24 mouse cellular contexts compared by ENCODE assay signal in the genomic region with DNA sequence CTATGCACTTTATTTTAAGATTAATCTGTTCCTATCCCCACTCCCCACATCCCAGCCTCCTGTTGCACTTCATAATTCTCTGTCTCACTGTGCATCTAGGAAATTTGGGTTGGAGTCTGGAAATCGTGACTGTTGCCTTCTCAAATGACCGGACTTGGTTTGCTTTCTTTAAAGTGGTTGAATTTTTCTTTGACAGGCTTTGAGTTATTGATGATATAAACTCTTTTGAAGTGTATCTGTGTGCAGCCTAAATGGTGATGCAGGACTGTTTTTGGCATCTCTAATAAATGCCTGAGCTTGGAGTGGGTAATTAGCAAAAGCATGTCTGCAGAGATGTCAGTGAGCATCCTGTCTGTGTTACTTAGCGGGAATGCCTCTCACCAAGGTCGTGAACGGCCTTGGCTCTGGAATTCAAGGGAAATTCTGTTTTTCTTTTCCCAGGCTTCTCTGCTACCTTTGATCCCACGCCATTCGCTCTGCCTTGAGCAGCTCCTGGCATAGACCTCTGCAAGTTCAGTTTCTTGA.
DNase-seq lines count a peak whose midpoint lies in the region; ATAC-seq and TF ChIP-seq lines count a peak whose summit lies in the region.
"Had no signal": no experiment of that assay in that cellular context is flagged by ENCODE, and none has a peak within 500 bp of the region (broad histone marks: within the 10 kb centered on the region; RNA-seq: fewer than 3 reads in every experiment).

No protein-coding gene starts in this region.

- intact Hi-C loops in heart, adult 2 months (cut with DNase I) = loop anchor here (10.0 kb wide), 2 partner anchors 328 to 708 kb away; no protein-coding TSS in a partner anchor

- no peak overlapping the region for H3K4me3 ChIP-seq in heart, adult 2 months
- H3K4me3 ChIP-seq in heart, embryonic 12.5 days = no peak overlapping the region
- H3K4me3 ChIP-seq in limb, embryonic 12.5 days (replicated peaks) = no peak overlapping the region
- no peak overlapping the region for H3K4me3 ChIP-seq in limb, embryonic 10.5 days
- H3K4me3 ChIP-seq: erythroblast, embryonic 14.5 days; hindbrain, embryonic 10.5 days; left cerebral cortex, adult 2 months; neural tube, embryonic 13.5 days had no signal

- H3K36me3 ChIP-seq in heart, adult 2 months (ENCODE audit: control insufficient read depth, insufficient read depth, low read length) = peaks cover 3% of the 10 kb centered on the region; the same call in 1 of the 2 replicates
- H3K36me3 ChIP-seq in heart, embryonic 12.5 days = no peaks in the 10 kb centered on the region
- H3K36me3 ChIP-seq in limb, embryonic 12.5 days = no peaks in the 10 kb centered on the region
- no peaks in the 10 kb centered on the region for H3K36me3 ChIP-seq in limb, embryonic 10.5 days
- H3K36me3 ChIP-seq: hindbrain, embryonic 10.5 days; neural tube, embryonic 13.5 days had no signal

- WGBS in heart, adult 2 months = 59% methylated on average over 7 of the region's 7 CpGs
- 54% methylated on average over 7 of the region's 7 CpGs for WGBS in heart, embryonic 12.5 days
- WGBS in limb, embryonic 12.5 days = 20% methylated on average over 7 of the region's 7 CpGs
- 22% methylated on average over 7 of the region's 7 CpGs for WGBS in limb, embryonic 10.5 days

- ATAC-seq in heart, embryonic 12.5 days (ENCODE audit: insufficient number of reproducible peaks, low FRiP score) = no peak
- no peak for ATAC-seq in limb, embryonic 12.5 days (ENCODE audit: insufficient number of reproducible peaks, insufficient read depth, low FRiP score, low TSS enrichment, low read depth)
- ATAC-seq: forebrain, embryonic 14.5 days; hindbrain, postnatal 0 days had no signal

- no peak overlapping the region for H3K4me2 ChIP-seq in heart, embryonic 12.5 days
- no peak overlapping the region for H3K4me2 ChIP-seq in limb, embryonic 12.5 days
- H3K4me2 ChIP-seq: neural tube, embryonic 13.5 days had no signal

- DNase-seq in heart, adult 2 months = no peak
- DNase-seq in limb, embryonic 10.5 days (ENCODE audit: low spot score) = no peak
- DNase-seq in embryo, embryonic 10 days (ENCODE audit: low spot score) = peak; percentile 34
- peak; percentile 9 for DNase-seq in fibroblast of lung, adult 2 months (ENCODE audit: low read depth)
- DNase-seq in layer of hippocampus, postnatal 36 days = no peak
- no peak for DNase-seq in spleen, postnatal 14 days (ENCODE audit: low spot score in 2 of 2)
- DNase-seq: adrenal gland, postnatal 25 days; B cell, adult 2 months; cerebellum, adult 11 months; cerebellum, postnatal 10 days; gastrocnemius, postnatal 36 days; kidney, adult 8-10 months; left cerebral cortex, postnatal 4 days; lung, postnatal 10 days; midbrain, embryonic 14.5 days had no signal

- H3K27ac ChIP-seq in heart, adult 2 months = 0 out of 2 replicates have a peak overlapping the region, but pooled peaks have one; percentile 3
- no peak overlapping the region for H3K27ac ChIP-seq in heart, embryonic 12.5 days (ENCODE audit: poor library complexity, severe bottlenecking)
- H3K27ac ChIP-seq in limb, embryonic 12.5 days = 0 out of 2 replicates have a peak overlapping the region, but pooled peaks have one; percentile 12
- no peak overlapping the region for H3K27ac ChIP-seq in limb, embryonic 10.5 days
- H3K27ac ChIP-seq: hindbrain, embryonic 10.5 days; hindbrain, postnatal 0 days; left cerebral cortex, adult 2 months; liver, embryonic 14.5 days; neural tube, embryonic 13.5 days had no signal

- no peak for TF ChIP-seq CTCF in heart, adult 2 months (IDR thresholded peaks at IDR 0.05)

- no peak for TF ChIP-seq EP300 in heart, adult 2 months (IDR thresholded peaks at IDR 0.05; ENCODE audit: insufficient read depth, low read depth, low read length)

- no peak overlapping the region for H3K9ac ChIP-seq in heart, adult 2 months (ENCODE audit: low read depth, low read length)
- H3K9ac ChIP-seq in heart, embryonic 12.5 days = no peak overlapping the region
- no peak overlapping the region for H3K9ac ChIP-seq in limb, embryonic 12.5 days (replicated peaks)
- H3K9ac ChIP-seq: liver, embryonic 14.5 days; neural tube, embryonic 13.5 days had no signal

- no peaks in the 10 kb centered on the region for H3K27me3 ChIP-seq in heart, adult 2 months (ENCODE audit: control insufficient read depth, insufficient read depth, low read length)
- no peaks in the 10 kb centered on the region for H3K27me3 ChIP-seq in heart, embryonic 12.5 days (replicated peaks)
- no peaks in the 10 kb centered on the region for H3K27me3 ChIP-seq in limb, embryonic 12.5 days
- H3K27me3 ChIP-seq in limb, embryonic 10.5 days (ENCODE audit: low read depth, poor library complexity, severe bottlenecking) = no peaks in the 10 kb centered on the region
- H3K27me3 ChIP-seq: neural tube, embryonic 13.5 days had no signal

- H3K79me2 ChIP-seq in heart, adult 2 months (replicated peaks; ENCODE audit: control insufficient read depth, insufficient read depth, low read length) = no peaks in the 10 kb centered on the region

- TF ChIP-seq POLR2A in heart, adult 2 months (IDR thresholded peaks at IDR 0.05; ENCODE audit: insufficient read depth, low read depth, low read length) = no peak

- H3K9me3 ChIP-seq in heart, embryonic 12.5 days (replicated peaks) = no peaks in the 10 kb centered on the region
- peaks cover 3% of the 10 kb centered on the region; the same call in 1 of the 2 replicates for H3K9me3 ChIP-seq in limb, embryonic 12.5 days
- no peaks in the 10 kb centered on the region for H3K9me3 ChIP-seq in limb, embryonic 10.5 days (replicated peaks)
- H3K9me3 ChIP-seq: hindbrain, embryonic 10.5 days; neural tube, embryonic 13.5 days had no signal

- peaks cover 5% of the 10 kb centered on the region for H3K4me1 ChIP-seq in heart, adult 2 months (ENCODE audit: control insufficient read depth, insufficient read depth, low read length)
- no peaks in the 10 kb centered on the region for H3K4me1 ChIP-seq in heart, embryonic 12.5 days (replicated peaks)
- no peaks in the 10 kb centered on the region; the same call in 1 of the 2 replicates for H3K4me1 ChIP-seq in limb, embryonic 12.5 days (replicated peaks)
- peaks cover 13% of the 10 kb centered on the region for H3K4me1 ChIP-seq in limb, embryonic 10.5 days
- H3K4me1 ChIP-seq: hindbrain, embryonic 10.5 days; neural tube, embryonic 13.5 days had no signal

Comparison
In these comparisons a context has a peak if more than half of its experiments do, and no peak if none do; other contexts are left out.
1. H3K27ac ChIP-seq: peak in heart, adult 2 months (single experiment) and limb, embryonic 12.5 days (single experiment); none in heart, embryonic 12.5 days (single experiment) and limb, embryonic 10.5 days (single experiment).
2. DNase-seq: peak in embryo, embryonic 10 days (single experiment) and fibroblast of lung, adult 2 months (single experiment); none in heart, adult 2 months (0 of 2), limb, embryonic 10.5 days (single experiment), layer of hippocampus, postnatal 36 days (0 of 2) and spleen, postnatal 14 days (0 of 2).